Mouse (Mus musculus): ENCODE measurements at regions not wholly inside any gene's neighbourhood (a gene's known extent, or its start where the extent isn't known, plus 50 kb on each side); places are given as distances from the start of the nearest gene placed in this dataset.
"Not testable (repeated sequence)": the region's sequence is repeated elsewhere in the genome, so short reads cannot be mapped to it uniquely, and the experiment has no call there.

DNA sequence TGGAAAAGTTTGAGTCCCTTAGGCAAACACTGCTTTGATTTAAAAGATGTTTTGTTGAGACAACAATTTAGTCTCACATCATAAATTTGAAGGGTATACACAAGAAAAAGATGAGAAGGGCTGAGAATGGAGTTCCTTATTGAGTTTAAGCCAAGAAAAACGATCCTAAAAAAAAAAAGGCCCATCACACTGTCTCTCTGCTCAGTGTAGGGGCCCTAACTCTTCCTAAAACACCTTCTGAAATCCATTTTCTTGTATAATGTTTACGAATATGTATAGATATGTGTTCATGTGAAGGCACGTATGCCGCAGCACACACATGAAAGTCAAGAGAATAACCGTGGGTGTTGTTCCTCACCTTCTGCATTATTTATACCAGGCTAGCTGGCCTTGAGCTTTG lies 62.7 kb upstream of the Dynlt1c start:
- WGBS, result no CpG with 5 or more reads among the region's 5 CpGs
- H3K4me2 ChIP-seq; H3K27ac ChIP-seq (replicated peaks); H3K4me3 ChIP-seq; H3K36me3 ChIP-seq; H3K9ac ChIP-seq; H3K4me1 ChIP-seq; H3K9me3 ChIP-seq; H3K27me3 ChIP-seq (replicated peaks); ATAC-seq (ENCODE audit: extremely low read depth, insufficient number of reproducible peaks, low FRiP score, low TSS enrichment): not testable (repeated sequence)

DNA sequence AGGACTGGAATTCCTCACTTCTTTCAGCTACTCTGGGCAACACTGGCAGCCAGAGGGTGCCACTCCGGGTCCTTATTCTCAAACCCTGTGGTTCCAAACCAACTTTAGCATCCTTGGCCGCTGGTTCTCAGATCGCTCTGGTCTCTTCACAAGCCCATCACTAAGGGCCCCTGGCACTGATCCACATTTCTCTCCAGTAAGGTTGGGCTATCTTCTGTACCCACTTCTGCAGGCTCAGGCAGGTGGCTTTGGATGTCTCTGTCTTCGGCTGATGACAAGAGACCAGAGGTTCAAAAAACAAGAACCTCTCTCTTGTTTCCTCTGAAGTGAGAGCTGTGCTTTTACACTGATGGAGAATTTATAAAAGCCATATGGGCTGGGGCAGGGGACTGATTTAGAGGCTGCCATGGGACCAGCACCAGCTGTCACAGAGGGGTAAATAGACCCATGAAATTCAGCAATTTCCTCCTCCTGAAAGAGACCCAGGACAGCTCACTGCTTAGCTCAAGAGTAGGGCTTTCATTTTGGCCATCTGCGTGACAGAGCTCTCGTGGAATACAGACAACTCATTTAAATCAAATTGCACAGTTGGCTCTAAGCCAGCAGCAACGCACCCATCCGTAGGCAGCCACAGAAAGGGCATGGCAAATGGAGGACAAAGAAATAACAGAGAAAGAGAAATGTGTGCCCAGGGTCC lies 54.3 kb upstream of the Dynlt1c start:
- not testable (repeated sequence) for H3K27me3 ChIP-seq (replicated peaks); H3K4me2 ChIP-seq; ATAC-seq (ENCODE audit: extremely low read depth, insufficient number of reproducible peaks, low FRiP score, low TSS enrichment); H3K4me3 ChIP-seq; H3K9ac ChIP-seq; H3K36me3 ChIP-seq; H3K4me1 ChIP-seq; H3K9me3 ChIP-seq; H3K27ac ChIP-seq (replicated peaks)
- no CpG with 5 or more reads among the region's 8 CpGs for whole genome bisulfite sequencing

GRCm38 (mm10) chr17:6547937-6548336 lies 53.5 kb upstream of the Dynlt1c start:
- H3K9me3 ChIP-seq; H3K4me2 ChIP-seq; H3K27me3 ChIP-seq (replicated peaks); H3K4me1 ChIP-seq; H3K36me3 ChIP-seq; ATAC-seq (ENCODE audit: extremely low read depth, insufficient number of reproducible peaks, low FRiP score, low TSS enrichment); H3K9ac ChIP-seq; H3K27ac ChIP-seq (replicated peaks); H3K4me3 ChIP-seq: not testable (repeated sequence)
- no CpG with 5 or more reads among the region's 6 CpGs for WGBS

Data from heart, embryonic 13.5 days (tissue).